Mouse (Mus musculus): ENCODE measurements around the gene Lgals7. TPM values are rescaled to one million over a fixed set of nuclear protein-coding genes. Genes with fewer than 3 reads are reported as not detected.

Gene Lgals7
- polyA plus RNA-seq, 1 experiment from 2014 or later = 4.2 TPM

- Histone ChIP-seq H3K4me1 (peaks cover 24% of the 10 kb centered on the region), H3K9me3 (no peaks in the 10 kb centered on the region), H3K9ac (no peak overlapping the region), H3K36me3 (peaks cover 63% of the 10 kb centered on the region), H3K27ac (0 out of 2 replicates have a peak overlapping the region, but pooled peaks have one; percentile 32), H3K4me3 (no peak overlapping the region), H3K27me3 (no peaks in the 10 kb centered on the region), H3K4me2 (replicated peaks) (0 out of 2 replicates have a peak overlapping the region, but pooled peaks have one; percentile 1)
- 78% methylated on average over 10 of the region's 10 CpGs for WGBS
- no peak for ATAC-seq (ENCODE audit: insufficient number of reproducible peaks, insufficient read depth, low FRiP score, low TSS enrichment)
Observed at GRCm38 (mm10) chr7:28821261-28821831, 42.3 kb upstream of the Lgals7 start.

- Histone ChIP-seq H3K4me2 (replicated peaks) (no peak overlapping the region), H3K9ac (no peak overlapping the region), H3K27me3 (no peaks in the 10 kb centered on the region), H3K36me3 (peaks cover 51% of the 10 kb centered on the region), H3K4me1 (peaks cover 16% of the 10 kb centered on the region; the same call in 1 of the 2 replicates), H3K4me3 (no peak overlapping the region), H3K27ac (no peak overlapping the region), H3K9me3 (no peaks in the 10 kb centered on the region)
- 68% methylated on average over 1 of the region's 1 CpGs for WGBS
- no peak for ATAC-seq (ENCODE audit: insufficient number of reproducible peaks, insufficient read depth, low FRiP score, low TSS enrichment)
Observed at GRCm38 (mm10) chr7:28822556-28822955, 41.1 kb upstream of the Lgals7 start.

- Histone ChIP-seq H3K4me1 (peaks cover 14% of the 10 kb centered on the region; the same call in 1 of the 2 replicates), H3K27ac (peak overlapping the region; percentile 25; the same call in 1 of the 2 replicates), H3K9ac (no peak overlapping the region), H3K4me3 (no peak overlapping the region), H3K27me3 (no peaks in the 10 kb centered on the region), H3K4me2 (replicated peaks) (no peak overlapping the region), H3K36me3 (peaks cover 44% of the 10 kb centered on the region), H3K9me3 (no peaks in the 10 kb centered on the region)
- ATAC-seq (ENCODE audit: insufficient number of reproducible peaks, insufficient read depth, low FRiP score, low TSS enrichment) = no peak
- WGBS = 52% methylated on average over 10 of the region's 10 CpGs
Observed at GRCm38 (mm10) chr7:28822993-28823903, 40.4 kb upstream of the Lgals7 start.

GRCm38 (mm10) chr7:28823932-28824331 lies 39.7 kb upstream of the Lgals7 start:
- peaks cover 38% of the 10 kb centered on the region for H3K36me3 ChIP-seq
- no peak overlapping the region for H3K4me3 ChIP-seq
- H3K27me3 ChIP-seq = no peaks in the 10 kb centered on the region
- ATAC-seq (ENCODE audit: insufficient number of reproducible peaks, insufficient read depth, low FRiP score, low TSS enrichment) = no peak
- H3K4me1 ChIP-seq = peaks cover 14% of the 10 kb centered on the region; the same call in 1 of the 2 replicates
- H3K27ac ChIP-seq = 0 out of 2 replicates have a peak overlapping the region, but pooled peaks have one; percentile 23
- H3K9ac ChIP-seq = no peak overlapping the region
- WGBS = 41% methylated on average over 2 of the region's 2 CpGs
- no peak overlapping the region for H3K4me2 ChIP-seq (replicated peaks)
- H3K9me3 ChIP-seq = no peaks in the 10 kb centered on the region

GRCm38 (mm10) chr7:28824941-28825685 lies 38.5 kb upstream of the Lgals7 start, which contains the start of gene Ech1:
Gene Ech1 (plus strand): TSS chr7:28825217.
- Histone ChIP-seq H3K4me3 (peak within 1 kb of the TSS; percentile 41), H3K27me3 (no peaks in the 10 kb centered on the region), H3K27ac (peak within 1 kb of the TSS; percentile 86), H3K4me1 (peaks cover 11% of the 10 kb centered on the region; the same call in 1 of the 2 replicates), H3K4me2 (replicated peaks) (peak within 1 kb of the TSS; percentile 52), H3K9me3 (no peaks in the 10 kb centered on the region), H3K9ac (peak within 1 kb of the TSS; percentile 50), H3K36me3 (peaks cover 35% of the 10 kb centered on the region)
- 3% methylated on average over 33 of the region's 33 CpGs for WGBS
- ATAC-seq (ENCODE audit: insufficient number of reproducible peaks, insufficient read depth, low FRiP score, low TSS enrichment) = peak; percentile 26; the same call in 1 of the 2 replicates

- peak overlapping the region; percentile 41 for H3K4me3 ChIP-seq
- ATAC-seq (ENCODE audit: insufficient number of reproducible peaks, insufficient read depth, low FRiP score, low TSS enrichment) = no peak
Observed at GRCm38 (mm10) chr7:28825686-28826401, 37.8 kb upstream of the Lgals7 start.

GRCm38 (mm10) chr7:28826402-28826772 lies 37.3 kb upstream of the Lgals7 start:
- Histone ChIP-seq H3K9ac (no peak overlapping the region; the same call in 1 of the 2 replicates), H3K36me3 (peaks cover 34% of the 10 kb centered on the region), H3K4me1 (peaks cover 11% of the 10 kb centered on the region; the same call in 1 of the 2 replicates), H3K27ac (0 out of 2 replicates have a peak overlapping the region, but pooled peaks have one; percentile 86), H3K4me3 (no peak overlapping the region), H3K4me2 (replicated peaks) (peak overlapping the region; percentile 52; the same call in 1 of the 2 replicates), H3K9me3 (no peaks in the 10 kb centered on the region), H3K27me3 (no peaks in the 10 kb centered on the region)
- WGBS = 93% methylated on average over 7 of the region's 7 CpGs
- no peak for ATAC-seq (ENCODE audit: insufficient number of reproducible peaks, insufficient read depth, low FRiP score, low TSS enrichment)

More at GRCm38 (mm10) chr7:28825686-28826401, 37.8 kb upstream of the Lgals7 start:
- H3K9ac ChIP-seq = peak overlapping the region; percentile 50
- H3K27ac ChIP-seq = peak overlapping the region; percentile 86
- H3K4me1 ChIP-seq = peaks cover 11% of the 10 kb centered on the region; the same call in 1 of the 2 replicates
- WGBS = 60% methylated on average over 11 of the region's 11 CpGs
- no peaks in the 10 kb centered on the region for H3K27me3 ChIP-seq
- peak overlapping the region; percentile 52 for H3K4me2 ChIP-seq (replicated peaks)
- no peaks in the 10 kb centered on the region for H3K9me3 ChIP-seq
- peaks cover 34% of the 10 kb centered on the region for H3K36me3 ChIP-seq

GRCm38 (mm10) chr7:28827338-28827737 lies 36.3 kb upstream of the Lgals7 start:
- Histone ChIP-seq H3K4me2 (replicated peaks) (no peak overlapping the region), H3K27me3 (no peaks in the 10 kb centered on the region), H3K4me1 (peaks cover 11% of the 10 kb centered on the region; the same call in 1 of the 2 replicates), H3K4me3 (no peak overlapping the region), H3K9me3 (no peaks in the 10 kb centered on the region), H3K27ac (no peak overlapping the region), H3K36me3 (peaks cover 36% of the 10 kb centered on the region), H3K9ac (no peak overlapping the region)
- no peak for ATAC-seq (ENCODE audit: insufficient number of reproducible peaks, insufficient read depth, low FRiP score, low TSS enrichment)
- WGBS = 49% methylated on average over 3 of the region's 3 CpGs

GRCm38 (mm10) chr7:28829821-28830220 lies 33.8 kb upstream of the Lgals7 start:
- Histone ChIP-seq H3K36me3 (peaks cover 29% of the 10 kb centered on the region), H3K9ac (no peak overlapping the region), H3K27me3 (no peaks in the 10 kb centered on the region), H3K4me1 (peaks cover 7% of the 10 kb centered on the region; the same call in 1 of the 2 replicates), H3K27ac (no peak overlapping the region), H3K4me3 (no peak overlapping the region), H3K9me3 (no peaks in the 10 kb centered on the region), H3K4me2 (replicated peaks) (no peak overlapping the region)
- no peak for ATAC-seq (ENCODE audit: insufficient number of reproducible peaks, insufficient read depth, low FRiP score, low TSS enrichment)
- WGBS = 92% methylated on average over 8 of the region's 8 CpGs

- Histone ChIP-seq H3K9me3 (no peaks in the 10 kb centered on the region), H3K9ac (no peak overlapping the region), H3K4me1 (peaks cover 2% of the 10 kb centered on the region; the same call in 1 of the 2 replicates), H3K4me2 (replicated peaks) (no peak overlapping the region), H3K36me3 (peaks cover 29% of the 10 kb centered on the region), H3K27me3 (no peaks in the 10 kb centered on the region), H3K4me3 (no peak overlapping the region), H3K27ac (no peak overlapping the region)
- WGBS = 96% methylated on average over 5 of the region's 5 CpGs
- ATAC-seq (ENCODE audit: insufficient number of reproducible peaks, insufficient read depth, low FRiP score, low TSS enrichment) = no peak
Observed at GRCm38 (mm10) chr7:28830981-28831380, 32.7 kb upstream of the Lgals7 start.

Data from embryonic facial prominence, embryonic 12.5 days (tissue).